Mouse (Mus musculus) subcutaneous adipose tissue, adult 2 months (tissue): Measurements from ENCODE around the gene Pnmal1. TPM values are rescaled to one million over a fixed set of nuclear protein-coding genes. Genes with fewer than 3 reads are reported as not detected.

ENCODE experiments used
- polyA plus RNA-seq: library from polyadenylated mRNA; depleted of rRNA; stranded (reverse); fragments of >200 nt; gene quantifications from 2 replicates; pipeline ENCODE4 v1.2.3, GENCODE M21; 2012; ENCODE audit warnings: low replicate concordance; rRNA removed

The Pnmal1 gene
- 0.13 TPM in 1 of 2 replicates, not detected in the other for polyA plus RNA-seq

DNA sequence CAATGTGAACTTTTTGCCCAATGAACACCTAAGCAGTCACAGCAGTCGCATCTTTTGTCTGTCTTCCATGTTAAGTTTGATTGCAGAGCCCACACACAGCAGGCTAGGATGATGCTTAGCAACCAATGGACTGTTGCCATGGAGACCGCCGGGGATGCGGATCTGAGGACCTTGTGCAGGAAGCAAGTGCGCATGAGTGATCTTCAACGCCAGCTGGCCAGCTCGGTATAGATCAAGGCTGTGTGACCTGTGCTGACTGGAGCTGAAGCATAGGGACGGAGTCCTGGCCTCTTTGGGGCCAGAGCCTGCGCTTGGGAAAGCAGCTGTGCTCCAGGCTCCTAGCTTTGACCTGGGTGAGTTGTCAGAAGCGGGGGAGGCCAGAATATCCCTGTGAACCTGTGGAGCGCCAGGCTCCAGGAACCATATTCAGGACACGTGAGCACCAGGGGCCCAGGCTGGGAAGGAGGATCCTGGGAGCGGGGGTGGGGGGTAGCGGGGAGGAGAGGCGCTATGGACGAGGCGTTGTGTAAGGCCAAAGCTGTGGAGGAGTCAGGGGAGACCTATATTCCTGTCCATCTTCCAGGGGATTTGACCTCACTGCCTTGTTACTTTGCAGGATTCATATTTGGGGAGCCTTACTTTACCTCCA lies at the start of gene Pnmal1:
TSS of gene Pnmal1 (plus strand) at position 141 of the 649 bp plus-strand sequence.

DNA sequence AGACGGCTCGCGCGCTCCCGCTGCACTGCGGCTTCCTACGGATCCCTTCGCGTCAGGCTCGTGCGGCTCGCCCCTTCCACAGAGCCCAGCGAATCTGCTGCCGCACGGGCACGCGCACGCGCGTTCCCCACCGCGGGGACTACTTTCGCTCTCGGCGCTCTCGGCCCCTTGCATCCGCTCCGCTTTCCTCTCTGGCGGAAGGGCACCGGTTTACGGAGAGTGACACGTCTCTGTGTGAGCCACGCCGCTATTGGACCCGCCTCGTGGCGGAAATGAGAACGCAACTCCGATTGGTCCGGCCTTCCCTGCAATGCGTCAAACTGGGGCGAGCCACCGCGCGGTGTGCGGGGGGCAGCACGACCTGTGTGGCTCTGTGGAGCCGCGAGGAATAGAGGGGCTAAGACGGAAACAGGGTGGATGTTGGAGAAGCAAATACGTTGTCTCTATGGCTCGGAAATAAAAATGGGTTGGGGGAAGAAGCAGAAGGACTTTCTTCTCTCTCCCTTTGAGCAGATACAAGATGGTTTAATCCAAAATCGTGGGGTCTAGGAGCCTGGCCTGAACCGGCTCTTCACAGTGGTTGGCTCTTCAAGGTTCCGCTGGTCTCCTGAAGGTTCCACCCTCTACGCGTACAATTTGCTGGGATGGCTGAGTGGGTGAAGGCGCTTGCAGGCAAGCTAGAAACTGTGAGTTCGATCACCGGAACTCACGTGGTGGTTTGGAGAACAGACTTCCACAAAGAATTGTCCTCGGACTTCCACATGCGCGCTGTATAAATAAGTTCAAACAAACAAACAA lies 35.2 kb upstream of the Pnmal1 start, which contains the start of gene Calm3:
TSS of gene Calm3 (minus strand) at position 78 of the 798 bp plus-strand sequence.

DNA sequence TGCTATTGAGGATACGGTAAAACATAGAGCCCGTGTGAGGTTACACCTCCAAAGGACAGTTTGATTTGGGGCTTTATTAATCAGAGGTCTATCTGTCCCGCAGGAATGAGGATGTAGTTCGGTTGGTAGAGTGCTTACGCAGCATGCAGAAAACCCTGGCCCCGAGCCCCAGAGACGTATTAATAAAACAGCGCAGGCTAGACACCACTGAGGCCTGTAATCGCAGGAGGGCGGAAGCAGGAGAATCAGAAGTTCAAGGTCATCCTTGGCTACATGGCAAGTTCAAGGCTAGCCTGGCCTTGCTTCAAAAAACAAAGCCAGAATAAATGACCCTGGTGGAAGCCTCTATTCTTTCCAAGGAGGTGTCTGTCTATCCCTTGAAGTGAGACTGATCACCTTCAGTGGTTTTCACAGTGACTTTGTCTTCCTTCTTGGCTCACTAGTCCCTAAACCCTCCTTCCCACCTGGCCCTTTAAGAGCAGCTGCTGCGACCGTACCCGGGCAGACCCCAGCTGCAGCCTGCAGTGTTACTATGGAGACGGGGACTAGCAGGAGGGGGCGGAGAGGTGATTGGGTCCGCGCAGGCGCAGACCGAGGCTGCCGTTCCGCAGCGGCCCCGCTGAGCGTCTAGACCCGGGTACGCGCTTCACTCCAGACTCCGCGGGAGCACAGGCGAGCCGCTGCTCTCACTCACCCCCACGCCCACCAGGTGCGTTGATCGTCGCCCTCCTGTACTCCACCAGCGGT lies 15.2 kb upstream of the Pnmal1 start, which contains the start of gene Pnmal2:
TSS of gene Pnmal2 (plus strand) at position 622 of the 747 bp plus-strand sequence.

DNA sequence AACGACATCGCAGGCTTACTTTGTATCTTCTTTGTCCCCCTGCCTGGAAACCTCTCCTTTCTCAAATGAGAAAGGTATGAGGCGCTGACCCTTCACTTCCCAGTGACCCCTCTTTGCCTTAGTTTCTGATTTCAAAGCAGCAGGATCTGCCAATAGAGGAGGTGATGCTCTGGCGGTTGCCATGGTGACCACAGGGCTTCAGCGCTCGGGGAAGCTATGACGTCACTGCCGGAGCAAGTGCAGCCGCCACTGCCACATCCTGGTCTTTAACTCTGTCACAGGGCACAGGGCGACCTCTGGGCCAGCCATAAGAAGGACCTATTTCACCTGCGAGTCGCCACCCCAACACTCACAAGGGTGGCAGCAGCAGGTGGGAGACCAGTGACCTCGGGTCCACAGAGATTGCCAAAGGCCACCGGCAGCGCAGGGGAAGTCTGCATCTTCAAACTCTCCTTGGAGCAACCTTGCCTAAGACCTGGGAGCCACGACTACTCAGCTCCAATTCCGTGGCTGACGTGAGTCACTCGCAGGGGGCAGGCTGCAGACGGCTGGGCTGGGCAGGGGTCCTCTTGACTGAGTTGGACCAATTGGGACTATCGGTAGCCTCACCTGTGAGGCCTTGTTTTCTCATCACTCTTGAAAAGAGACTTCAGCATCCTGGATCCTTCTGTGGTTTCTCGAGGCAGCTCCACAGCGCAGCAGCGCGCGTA lies 23.5 kb downstream of the Pnmal1 start, which contains the start of gene Gm42372:
TSS of gene Gm42372 (plus strand) at position 228 of the 710 bp plus-strand sequence.

DNA sequence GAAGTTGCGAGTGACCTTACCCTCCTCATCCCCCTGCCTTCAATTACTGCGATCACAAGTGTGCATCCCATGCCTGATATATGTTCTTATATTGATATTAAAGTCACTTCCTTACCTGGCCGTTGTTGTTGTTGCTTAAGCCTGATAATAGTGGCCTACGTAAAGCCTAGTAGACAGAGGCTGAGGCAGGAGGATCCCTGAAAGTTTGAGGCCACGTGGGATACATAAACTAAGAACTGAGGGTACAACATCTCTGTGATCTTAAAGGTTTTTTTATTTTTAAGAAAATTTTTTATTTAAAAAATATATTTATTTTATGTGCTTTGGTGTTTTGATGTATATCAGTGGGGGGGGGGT lies 33.0 kb downstream of the Pnmal1 start, which contains the start of gene Ccdc8:
TSS of gene Ccdc8 (plus strand) at position 258 of the 357 bp plus-strand sequence.

Other genes with a start within 250 kb of the Pnmal1 start
- gene Ceacam9, start 237.8 kb upstream of the Pnmal1 start, polyA plus RNA-seq, result not detected in 2 replicates
- gene Ap2s1, start 221.3 kb upstream of the Pnmal1 start, polyA plus RNA-seq, result 367 and 369 TPM in 2 replicates
- gene Slc1a5, start 178.3 kb upstream of the Pnmal1 start, polyA plus RNA-seq, result 610 and 2,049 TPM in 2 replicates
- 135 and 201 TPM in 2 replicates for gene Strn4, start 143.8 kb upstream of the Pnmal1 start, polyA plus RNA-seq
- gene Fkrp, start 142.9 kb upstream of the Pnmal1 start, polyA plus RNA-seq, result 22.2 and 44.9 TPM in 2 replicates
- 45.3 and 48.4 TPM in 2 replicates for gene Prkd2, start 116.8 kb upstream of the Pnmal1 start, polyA plus RNA-seq
- 6.1 and 84.2 TPM in 2 replicates for gene Dact3, start 84.4 kb upstream of the Pnmal1 start, polyA plus RNA-seq
- 6.5 and 30.5 TPM in 2 replicates for gene Gng8, start 67.9 kb upstream of the Pnmal1 start, polyA plus RNA-seq
- gene Ptgir, start 53.2 kb upstream of the Pnmal1 start, polyA plus RNA-seq, result 9.8 and 12.6 TPM in 2 replicates
- gene Calm3, start 35.6 kb upstream of the Pnmal1 start, polyA plus RNA-seq, result 196 and 348 TPM in 2 replicates
- 0.36 and 3.8 TPM in 2 replicates for gene Pnmal2, start 15.0 kb upstream of the Pnmal1 start, polyA plus RNA-seq
- gene Gm42372, start 23.4 kb downstream of the Pnmal1 start, polyA plus RNA-seq, result 0.03 TPM in 1 of 2 replicates, not detected in the other
- gene Ccdc8, start 33.0 kb downstream of the Pnmal1 start, polyA plus RNA-seq, result 3.2 and 13.5 TPM in 2 replicates
- gene Ppp5c, start 68.2 kb downstream of the Pnmal1 start, polyA plus RNA-seq, result 129 and 161 TPM in 2 replicates
- 0.85 and 1.6 TPM in 2 replicates for gene Hif3a, start 102.7 kb downstream of the Pnmal1 start, polyA plus RNA-seq
- not detected in 2 replicates for gene Psg16, start 114.4 kb downstream of the Pnmal1 start, polyA plus RNA-seq
- not detected in 2 replicates for gene Ceacam3, start 190.6 kb downstream of the Pnmal1 start, polyA plus RNA-seq
- not detected in 2 replicates for gene Psg29, start 243.8 kb downstream of the Pnmal1 start, polyA plus RNA-seq